Mouse (Mus musculus) monocyte, adult 2 months (primary cell): Measurements from ENCODE around the gene Olfr1193.
"Not testable (repeated sequence)": the region's sequence is repeated elsewhere in the genome, so short reads cannot be mapped to it uniquely, and the experiment has no call there.

Experiments
- DNase-seq, 2 experiments: peaks; one replicate each; pipeline ENCODE4 v3.0.0; 2022; ENCODE audit warnings: low spot score in 2 of 2, low read depth in 1 of 2

The Olfr1193 gene

DNA sequence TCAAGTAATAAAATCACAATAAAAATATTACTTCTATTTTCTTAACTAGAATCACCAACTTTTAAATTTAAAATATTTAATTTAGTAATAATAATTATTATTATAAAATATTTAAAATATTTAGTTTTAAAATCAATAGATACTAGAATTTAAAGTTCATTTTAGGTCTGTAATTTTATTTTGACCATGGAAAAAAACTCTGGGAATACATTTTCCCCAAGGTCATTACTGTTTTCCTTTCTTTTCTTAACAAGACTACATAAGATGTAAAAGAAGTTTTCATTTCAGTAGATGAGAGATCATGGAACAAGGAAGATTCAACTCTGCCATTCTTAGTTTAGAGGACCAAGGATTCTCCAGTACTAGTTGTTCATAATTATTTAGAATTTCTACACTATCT lies at the start of gene Olfr1193:
Olfr1193 (plus strand) TSS at position 301 of the 400 bp plus-strand sequence.
- not testable (repeated sequence) for DNase-seq

DNA sequence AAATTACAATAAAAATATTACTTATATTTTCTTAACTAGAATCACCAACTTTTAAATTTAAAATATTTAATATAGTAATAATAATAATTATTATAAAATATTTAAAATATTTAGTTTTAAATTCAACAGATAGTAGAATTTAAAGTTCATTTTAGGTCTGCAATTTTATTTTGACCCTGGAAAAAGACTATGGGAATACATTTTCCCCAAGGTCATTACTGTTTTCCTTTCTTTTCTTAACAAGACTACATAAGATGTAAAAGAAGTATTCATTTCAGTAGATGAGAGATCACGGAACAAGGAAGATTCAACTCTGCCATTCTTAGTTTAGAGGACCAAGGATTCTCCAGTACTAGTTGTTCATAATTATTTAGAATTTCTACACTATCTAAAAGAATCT lies 35.2 kb upstream of the Olfr1193 start, which contains the start of gene Olfr1191-ps1:
Olfr1191-ps1 (plus strand) TSS at position 301 of the 400 bp plus-strand sequence.
- not testable (repeated sequence) for DNase-seq

DNA sequence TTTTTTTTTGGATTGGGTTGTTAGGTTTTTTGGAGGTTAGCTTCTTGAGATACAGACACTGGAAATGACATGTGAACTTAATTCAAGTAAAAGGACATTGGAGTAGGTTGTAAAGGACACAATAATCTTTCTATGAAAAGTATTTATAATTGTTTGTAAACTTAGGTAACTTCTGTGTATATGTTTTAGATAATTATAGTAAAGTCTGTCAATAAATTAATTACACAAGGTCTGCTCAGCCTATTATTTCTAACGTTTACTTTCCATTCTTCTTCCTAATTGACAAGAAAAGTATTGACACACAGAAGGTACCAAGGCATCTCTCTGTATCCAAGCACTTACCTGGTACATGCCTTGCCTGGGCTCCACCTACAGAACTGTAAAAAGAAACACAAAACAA lies 27.2 kb upstream of the Olfr1193 start, which contains the start of gene Olfr1192-ps1:
Olfr1192-ps1 (plus strand) TSS at position 301 of the 400 bp plus-strand sequence.
- no peak for DNase-seq

DNA sequence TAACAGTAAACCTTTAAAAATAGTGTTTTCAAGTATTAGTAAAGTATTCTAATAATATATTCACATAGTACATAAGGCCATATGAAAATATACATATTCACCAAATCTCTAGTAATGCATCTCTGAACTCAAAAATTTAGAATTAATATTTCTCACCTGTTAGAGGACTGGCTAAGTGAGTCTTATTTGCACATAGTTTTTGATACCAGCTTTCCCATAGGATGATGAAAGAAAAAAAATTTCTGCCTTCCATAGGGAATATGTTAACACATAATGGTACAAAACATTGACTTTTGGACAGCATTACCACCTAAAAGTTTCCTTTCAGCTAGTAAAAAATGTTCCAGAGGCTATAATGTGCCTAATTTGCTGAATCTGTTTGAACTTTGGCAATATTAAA lies 13.7 kb downstream of the Olfr1193 start, which contains the start of gene Olfr1195:
Olfr1195 (minus strand) TSS at position 101 of the 400 bp plus-strand sequence.
- no peak for DNase-seq

DNA sequence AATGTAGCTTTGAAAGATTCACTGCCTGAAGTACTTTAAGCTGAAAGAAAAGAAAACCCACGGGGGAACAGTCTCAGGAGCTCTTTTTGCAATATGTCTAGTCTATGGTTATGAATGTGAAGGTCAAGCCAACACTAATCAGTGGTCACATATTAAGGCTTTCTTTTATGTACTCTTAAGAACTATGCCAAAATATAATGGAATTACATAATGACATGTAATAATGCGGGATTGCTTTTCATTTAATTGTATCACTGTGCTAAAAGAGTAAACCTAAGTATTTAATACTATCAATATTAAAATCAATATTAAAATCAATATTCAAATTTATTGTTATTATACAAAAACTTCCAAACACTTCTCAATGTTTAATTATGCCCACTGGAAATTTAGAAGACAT lies 29.1 kb downstream of the Olfr1193 start, which contains the start of gene Olfr1196:
Olfr1196 (minus strand) TSS at position 101 of the 400 bp plus-strand sequence.
- DNase-seq = no peak
